Mouse (Mus musculus): ENCODE data around the gene Spata4. TPM values are rescaled to one million over a fixed set of nuclear protein-coding genes. Genes with fewer than 3 reads are reported as not detected.

The Spata4 gene
- total and polyA plus RNA-seq, 3 experiments = not detected

- Histone ChIP-seq H3K27ac (ENCODE audit: control insufficient read depth, low read depth, low read length) (no peak overlapping the region), H3K79me2 (ENCODE audit: control insufficient read depth, insufficient read depth, low read length, poor library complexity) (no peaks in the 10 kb centered on the region), H3K4me3 (ENCODE audit: control insufficient read depth in 1 of 2, insufficient read depth in 1 of 2, low read depth in 2 of 2, low read length in 2 of 2) (no peak overlapping the region), H3K27me3 (ENCODE audit: control insufficient read depth in 1 of 2, insufficient read depth in 2 of 2, low read length in 2 of 2) (no peaks in the 10 kb centered on the region), H3K4me1 (ENCODE audit: control insufficient read depth in 1 of 2, insufficient read depth in 2 of 2, low read length in 2 of 2) (no peaks in the 10 kb centered on the region), H3K9me3 (replicated peaks; ENCODE audit: insufficient read depth, low read length) (no peaks in the 10 kb centered on the region), H3K36me3 (ENCODE audit: control insufficient read depth in 1 of 2, insufficient read depth in 2 of 2, low read length in 2 of 2) (no peaks in the 10 kb centered on the region), H3K9ac (ENCODE audit: control insufficient read depth, low read depth, low read length, poor library complexity, severe bottlenecking) (no peak overlapping the region)
- TF ChIP-seq HCFC1 (IDR thresholded peaks at IDR 0.05; ENCODE audit: low read depth, low read length) = no peak
- TF ChIP-seq ZC3H11A (IDR thresholded peaks at IDR 0.05; ENCODE audit: low read depth, low read length) = no peak
- no peak for TF ChIP-seq NRF1 (IDR thresholded peaks at IDR 0.05; ENCODE audit: insufficient read depth, low read depth, low read length, poor library complexity, severe bottlenecking)
- no peak for TF ChIP-seq MEF2A (IDR thresholded peaks at IDR 0.05; ENCODE audit: extremely low read depth, insufficient replicate concordance, low read depth, low read length, poor library complexity, severe bottlenecking)
- TF ChIP-seq POLR2AphosphoS2 (IDR thresholded peaks at IDR 0.05; ENCODE audit: low read length) = no peak
- no peak for DNase-seq (ENCODE audit: low read depth, low spot score)
These were observed 3.6 kb upstream of the Spata4 start for GRCm38 (mm10) chr8:54596940-54597339.

- TF ChIP-seq TBP (IDR thresholded peaks at IDR 0.05; ENCODE audit: low read depth, low read length) = no peak
- TF ChIP-seq MEF2A (IDR thresholded peaks at IDR 0.05; ENCODE audit: extremely low read depth, insufficient replicate concordance, low read depth, low read length, poor library complexity, severe bottlenecking) = no peak
- no peak for TF ChIP-seq HCFC1 (IDR thresholded peaks at IDR 0.05; ENCODE audit: low read depth, low read length)
- TF ChIP-seq ZNF384 (IDR thresholded peaks at IDR 0.05; ENCODE audit: low read depth, low read length) = no peak
- no peak for TF ChIP-seq MYC (IDR thresholded peaks at IDR 0.05; ENCODE audit: low read depth, low read length)
- no peak for TF ChIP-seq EP300 (IDR thresholded peaks at IDR 0.05; ENCODE audit: low read depth in 1 of 2, low read length in 2 of 2)
- TF ChIP-seq NRF1 (IDR thresholded peaks at IDR 0.05; ENCODE audit: insufficient read depth, low read depth, low read length, poor library complexity, severe bottlenecking) = no peak
- no peak for TF ChIP-seq MXI1 (IDR thresholded peaks at IDR 0.05; ENCODE audit: low read depth, low read length)
- no peak for TF ChIP-seq MAZ (IDR thresholded peaks at IDR 0.05; ENCODE audit: low read depth, low read length)
- Histone ChIP-seq H3K27ac (ENCODE audit: control insufficient read depth, low read depth, low read length) (no peak overlapping the region), H3K27me3 (ENCODE audit: control insufficient read depth in 1 of 2, insufficient read depth in 2 of 2, low read length in 2 of 2) (no peaks in the 10 kb centered on the region), H3K9ac (ENCODE audit: control insufficient read depth, low read depth, low read length, poor library complexity, severe bottlenecking) (no peak overlapping the region), H3K4me3 (ENCODE audit: control insufficient read depth in 1 of 2, insufficient read depth in 1 of 2, low read depth in 2 of 2, low read length in 2 of 2) (no peak overlapping the region), H3K9me3 (replicated peaks; ENCODE audit: insufficient read depth, low read length) (no peaks in the 10 kb centered on the region), H3K4me1 (ENCODE audit: control insufficient read depth in 1 of 2, insufficient read depth in 2 of 2, low read length in 2 of 2) (no peaks in the 10 kb centered on the region), H3K36me3 (ENCODE audit: control insufficient read depth in 1 of 2, insufficient read depth in 2 of 2, low read length in 2 of 2) (no peaks in the 10 kb centered on the region), H3K79me2 (ENCODE audit: control insufficient read depth, insufficient read depth, low read length, poor library complexity) (no peaks in the 10 kb centered on the region)
- no peak for DNase-seq (ENCODE audit: low read depth, low spot score)
These were observed 3.2 kb upstream of the Spata4 start for GRCm38 (mm10) chr8:54597386-54597785.

- DNase-seq (ENCODE audit: low read depth, low spot score) = no peak
- Histone ChIP-seq H3K9ac (ENCODE audit: control insufficient read depth, low read depth, low read length, poor library complexity, severe bottlenecking) (no peak overlapping the region), H3K27ac (ENCODE audit: control insufficient read depth, low read depth, low read length) (no peak overlapping the region), H3K9me3 (replicated peaks; ENCODE audit: insufficient read depth, low read length) (no peaks in the 10 kb centered on the region), H3K27me3 (ENCODE audit: control insufficient read depth in 1 of 2, insufficient read depth in 2 of 2, low read length in 2 of 2) (no peaks in the 10 kb centered on the region), H3K36me3 (ENCODE audit: control insufficient read depth in 1 of 2, insufficient read depth in 2 of 2, low read length in 2 of 2) (no peaks in the 10 kb centered on the region), H3K4me3 (ENCODE audit: control insufficient read depth in 1 of 2, insufficient read depth in 1 of 2, low read depth in 2 of 2, low read length in 2 of 2) (no peak overlapping the region), H3K4me1 (ENCODE audit: control insufficient read depth in 1 of 2, insufficient read depth in 2 of 2, low read length in 2 of 2) (no peaks in the 10 kb centered on the region), H3K79me2 (ENCODE audit: control insufficient read depth, insufficient read depth, low read length, poor library complexity) (no peaks in the 10 kb centered on the region)
- TF ChIP-seq GATA1 (IDR thresholded peaks at IDR 0.05; ENCODE audit: low read depth, low read length) (no peak), MAFK (IDR thresholded peaks at IDR 0.05; ENCODE audit: borderline replicate concordance, low read depth, low read length) (no peak), SIN3A (IDR thresholded peaks at IDR 0.05; ENCODE audit: low read length) (no peak), TAL1 (IDR thresholded peaks at IDR 0.05; ENCODE audit: low read length) (no peak), CTCF (IDR thresholded peaks at IDR 0.05 in 2 of 3, conservative IDR thresholded peaks at IDR 0.05 in 1 of 3; ENCODE audit: control insufficient read depth in 1 of 3, insufficient read depth in 1 of 3, low read depth in 2 of 3, low read length in 3 of 3, poor library complexity in 1 of 3, severe bottlenecking in 1 of 3) (no peak), TCF12 (IDR thresholded peaks at IDR 0.05; ENCODE audit: low read depth, low read length) (no peak), ZC3H11A (IDR thresholded peaks at IDR 0.05; ENCODE audit: low read depth, low read length) (no peak), KAT2A (conservative IDR thresholded peaks at IDR 0.05; ENCODE audit: low read depth, low read length) (no peak), POLR2AphosphoS5 (IDR thresholded peaks at IDR 0.05; ENCODE audit: borderline replicate concordance, low read depth, low read length) (no peak), TBP (IDR thresholded peaks at IDR 0.05; ENCODE audit: low read depth, low read length) (no peak), CHD1 (IDR thresholded peaks at IDR 0.05; ENCODE audit: low read depth, low read length) (no peak)
These were observed 2.9 kb downstream of the Spata4 start for GRCm38 (mm10) chr8:54603440-54603839.

Measured in MEL (cell line).